Mouse (Mus musculus) B cell, adult 67 days (primary cell): ENCODE data around the gene Gm49342. TPM values are rescaled to one million over a fixed set of nuclear protein-coding genes. Genes with fewer than 3 reads are reported as not detected.

Experiments
- total RNA-seq, 2 experiments: library from RNA; stranded (reverse); gene quantifications; 4 replicates each; pipeline ENCODE4 v1.2.4; 2023

Gm49342 gene
- 10 to 100 TPM; 25.6 to 26.2 TPM for total RNA-seq

DNA sequence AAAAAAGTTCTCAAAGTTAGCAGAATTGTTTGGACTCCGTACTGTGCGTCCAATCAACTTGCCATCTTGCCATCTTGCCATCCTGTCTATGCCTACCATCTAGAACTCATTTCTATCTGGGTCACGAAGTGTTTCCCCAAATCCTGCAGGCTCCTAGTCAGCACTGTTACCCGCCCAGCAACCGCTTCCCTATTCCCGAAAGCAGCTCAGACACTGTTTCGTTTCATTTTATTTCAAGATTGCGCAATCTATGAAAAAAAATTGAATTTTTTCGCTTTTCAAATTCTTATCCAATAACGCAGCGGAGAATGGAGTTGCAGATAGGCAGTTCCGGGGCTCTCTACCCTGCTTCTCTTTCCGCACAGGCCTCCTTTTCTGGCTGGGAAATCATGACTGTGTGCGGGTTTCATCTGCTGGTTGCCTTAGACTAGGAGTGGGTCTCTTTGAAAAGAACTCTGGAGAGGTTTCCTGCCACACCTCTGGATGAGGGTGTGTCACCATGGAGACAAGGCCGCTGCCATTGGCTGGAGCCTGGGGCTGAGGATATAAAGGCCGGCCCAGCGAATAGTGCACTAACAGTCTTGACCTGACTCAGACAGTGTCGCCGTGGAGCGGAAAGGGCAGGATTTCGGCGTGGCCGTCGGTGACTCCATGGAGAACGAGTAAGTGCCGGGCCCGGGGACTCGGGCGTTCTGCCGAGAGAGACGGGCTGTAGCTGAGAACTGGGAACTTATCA lies at the start of gene Gm49342:
Gm49342 (plus strand) TSS at position 586 of the 736 bp plus-strand sequence.

DNA sequence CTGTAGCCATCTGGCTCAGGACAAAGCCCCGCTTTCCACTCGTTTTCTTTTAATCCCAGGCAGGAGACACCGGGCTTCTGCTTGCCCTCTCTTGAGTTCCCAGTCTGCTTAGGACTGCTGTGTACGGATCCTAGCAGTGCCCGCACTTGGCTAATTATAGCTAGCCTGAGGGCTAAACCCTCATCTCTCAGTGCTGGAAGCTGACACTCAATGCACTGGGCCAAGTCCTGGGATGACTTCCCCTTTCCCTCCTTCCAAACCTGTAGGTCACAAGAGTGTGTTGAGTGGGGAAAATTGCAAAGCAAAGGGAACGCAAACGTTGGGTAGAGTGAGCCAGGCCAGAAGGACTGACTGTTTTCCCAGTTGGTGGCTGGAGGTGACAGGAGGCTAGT lies 46.9 kb upstream of the Gm49342 start, which contains the start of gene Klhl33:
Klhl33 (minus strand) TSS at position 134 of the 392 bp plus-strand sequence.

GRCm38 (mm10) chr14:50924281-50925064 lies 19.8 kb upstream of the Gm49342 start, which contains the start of the genes Osgep and Apex1:
Gene Osgep (minus strand): TSS chr14:50924893.
Gene Apex1 (plus strand): TSS chr14:50924968.

GRCm38 (mm10) chr14:50930754-50931492 lies 13.4 kb upstream of the Gm49342 start, which contains the start of the genes Pip4p1 and Pnp:
Gene Pip4p1 (minus strand): TSS chr14:50930856.
Gene Pnp (plus strand): TSS chr14:50931082.

DNA sequence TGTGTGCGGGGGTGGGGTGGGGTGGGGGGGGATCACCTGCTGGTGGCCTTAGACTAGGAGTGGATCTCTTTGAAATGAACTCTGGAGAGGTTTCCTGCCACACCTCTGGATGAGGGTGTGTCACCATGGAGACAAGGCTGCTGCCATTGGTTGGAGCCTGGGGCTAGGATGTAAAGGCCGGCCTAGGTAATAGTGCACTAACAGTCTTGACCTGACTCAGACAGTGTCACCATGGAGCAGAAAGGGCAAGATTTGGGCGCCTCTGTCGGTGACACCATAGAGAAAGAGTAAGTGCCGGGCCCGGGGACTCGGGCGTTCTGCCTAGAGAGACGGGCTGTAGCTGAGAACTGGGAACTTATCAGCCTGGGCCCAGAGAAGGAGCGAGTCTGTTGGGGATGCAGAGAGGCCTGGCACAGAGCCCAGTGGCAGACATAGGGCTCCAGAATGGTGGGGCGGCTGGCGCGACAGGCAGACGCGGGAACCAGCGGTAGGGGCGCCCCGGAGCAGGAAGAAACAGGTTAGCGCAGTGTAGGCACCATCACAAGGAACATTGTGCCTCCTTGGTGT lies 11.7 kb downstream of the Gm49342 start, which contains the start of gene Pnp2:
Pnp2 (plus strand) TSS at position 51 of the 567 bp plus-strand sequence.

GRCm38 (mm10) chr14:51007152-51007801 lies 63.0 kb downstream of the Gm49342 start, which contains the start of gene Rnase10:
Gene Rnase10 (plus strand): TSS chr14:51007751.

Other genes with a start within 250 kb of the Gm49342 start
- not detected for gene Olfr748, start 237.1 kb upstream of the Gm49342 start, total RNA-seq
- gene Olfr749, start 199.4 kb upstream of the Gm49342 start, total RNA-seq: not detected
- gene Ttc5, start 159.0 kb upstream of the Gm49342 start, total RNA-seq: 10 to 100 TPM; 91.2 to 96.0 TPM
- gene Ccnb1ip1, start 136.8 kb upstream of the Gm49342 start, total RNA-seq: not detected
- 10 to 100 TPM; 51.5 to 70.1 TPM for gene Parp2, start 136.7 kb upstream of the Gm49342 start, total RNA-seq
- gene Tep1, start 74.0 kb upstream of the Gm49342 start, total RNA-seq: 10 to 100 TPM; 51.1 to 62.5 TPM
- not detected for gene Klhl33, start 47.0 kb upstream of the Gm49342 start, total RNA-seq
- 10 to 100 TPM; 49.9 to 57.8 TPM for gene Osgep, start 19.6 kb upstream of the Gm49342 start, total RNA-seq
- gene Apex1, start 19.5 kb upstream of the Gm49342 start, total RNA-seq: 10 to 100 TPM; 45.1 to 50.3 TPM
- 100 to 1,000 TPM; 183 to 202 TPM for gene Pip4p1, start 13.7 kb upstream of the Gm49342 start, total RNA-seq
- gene Pnp, start 13.4 kb upstream of the Gm49342 start, total RNA-seq: 10 to 100 TPM; 29.7 to 39.1 TPM
- 1 to 10 TPM; 1.2 to 1.9 TPM for gene Pnp2, start 11.5 kb downstream of the Gm49342 start, total RNA-seq
- not detected for gene Rnase10, start 63.2 kb downstream of the Gm49342 start, total RNA-seq
- gene Rnase9, start 97.4 kb downstream of the Gm49342 start, total RNA-seq: not detected
- not detected for gene Rnase11, start 105.6 kb downstream of the Gm49342 start, total RNA-seq
- 1 to 10 TPM; 1.5 to 1.8 TPM for gene Rnase12, start 113.1 kb downstream of the Gm49342 start, total RNA-seq
- not detected for gene Olfr750, start 129.9 kb downstream of the Gm49342 start, total RNA-seq
- under 1 TPM; 0.49 to 0.65 TPM for gene Rnase4, start 146.6 kb downstream of the Gm49342 start, total RNA-seq
- gene Ang, start 146.6 kb downstream of the Gm49342 start, total RNA-seq: under 1 TPM in 1 of 2 experiments, not detected in 1; 0.83 TPM
- gene Eddm3b, start 169.9 kb downstream of the Gm49342 start, total RNA-seq: not detected
- gene Rnase6, start 179.4 kb downstream of the Gm49342 start, total RNA-seq: 100 to 1,000 TPM; 134 to 155 TPM
- not detected for gene Rnase1, start 202.3 kb downstream of the Gm49342 start, total RNA-seq
- not detected for gene Rnase2b, start 217.7 kb downstream of the Gm49342 start, total RNA-seq